Mouse (Mus musculus) heart, postnatal 0 days (tissue): ENCODE data around the gene Mllt11. TPM values are rescaled to one million over a fixed set of nuclear protein-coding genes. Genes with fewer than 3 reads are reported as not detected.

Experiments used
- ATAC-seq: fragments of 200-750 bp; cut with Nextera tagmentation; 2 replicates; pipeline ENCODE4 v1.8.0; 2017; ENCODE audit warnings: low read depth, moderate number of reproducible peaks, moderate library complexity; ENCODE audit not compliant: insufficient read depth
- DNase-seq: peaks from one replicate; pipeline ENCODE4 v3.0.0-alpha.2; 2016; ENCODE audit warnings: low spot score
- H3K27ac ChIP-seq: fragments of 300-500 bp; sonication (generic); 2 replicates; pipeline ENCODE4 v1.5.1; 2014; ENCODE audit warnings: low read depth, mild to moderate bottlenecking
- H3K27me3 ChIP-seq: fragments of 300-500 bp; sonication (generic); 2 replicates; pipeline ENCODE4 v1.6.1; 2014; ENCODE audit warnings: low read length, mixed read lengths; ENCODE audit not compliant: control insufficient read depth, insufficient read depth
- H3K36me3 ChIP-seq: fragments of 300-500 bp; sonication (generic); replicated peaks from 2 replicates; pipeline ENCODE4 v1.6.1; 2014; ENCODE audit warnings: low read length, mixed read lengths; ENCODE audit not compliant: control insufficient read depth, insufficient read depth
- H3K4me1 ChIP-seq: fragments of 300-500 bp; sonication (generic); 2 replicates; pipeline ENCODE4 v1.6.1; 2014; ENCODE audit warnings: antibody characterized with exemption; ENCODE audit not compliant: control insufficient read depth, insufficient read depth
- H3K4me2 ChIP-seq: fragments of 300-500 bp; sonication (generic); 2 replicates; pipeline ENCODE4 v1.6.1; 2014; ENCODE audit warnings: low read depth, mild to moderate bottlenecking, low read length, moderate library complexity
- H3K4me3 ChIP-seq: fragments of 300-500 bp; sonication (generic); 2 replicates; pipeline ENCODE4 v1.5.1; 2014; ENCODE audit warnings: low read depth, low read length
- H3K9ac ChIP-seq: fragments of 300-500 bp; sonication (generic); replicated peaks from 2 replicates; pipeline ENCODE4 v1.6.1; 2014; ENCODE audit warnings: low read depth, low read length, mixed read lengths
- H3K9me3 ChIP-seq: fragments of 300-500 bp; sonication (generic); replicated peaks from 2 replicates; pipeline ENCODE4 v1.6.1; 2016; ENCODE audit warnings: low read length; ENCODE audit not compliant: control insufficient read depth
- CTCF ChIP-seq: IDR thresholded peaks from 2 replicates; pipeline ENCODE4 v1.5.1; 2016; ENCODE audit warnings: antibody characterized with exemption, control low read depth, low read depth
- EP300 ChIP-seq: IDR thresholded peaks from 2 replicates; pipeline ENCODE4 v1.6.1; 2016; ENCODE audit warnings: antibody characterized with exemption, low read depth
- WGBS: fragments of 180-500 bp; shearing (Covaris S2); extraction: QIAGEN DNeasy Blood & Tissue Kit; methylation state at CpG from one replicate; pipeline ENCODE4 v1.1.7; 2014; 5-methylcytosine and 5-hydroxymethylcytosine counted together
- polyA plus RNA-seq: library from polyadenylated mRNA; unstranded; fragments of >200 nt; fragmentation: Nextera tagmentation; extraction: Ambion mirVana; gene quantifications from 2 replicates; pipeline ENCODE4 v1.2.1, GENCODE M21; 2015
- total RNA-seq: library from RNA; depleted of rRNA; stranded (reverse); fragments of >200 nt; gene quantifications from 2 replicates; pipeline ENCODE4 v1.2.3, GENCODE M21; 2014; ENCODE audit warnings: low replicate concordance

Gene Mllt11
- total and polyA plus RNA-seq, 2 experiments from 2014 or later = 6.1 to 9.0 TPM

- Histone ChIP-seq H3K9ac (no peak overlapping the region), H3K27ac (0 out of 2 replicates have a peak overlapping the region, but pooled peaks have one; percentile 18), H3K4me2 (no peak overlapping the region), H3K9me3 (no peaks in the 10 kb centered on the region), H3K4me3 (no peak overlapping the region), H3K36me3 (no peaks in the 10 kb centered on the region), H3K27me3 (no peaks in the 10 kb centered on the region), H3K4me1 (peaks cover 18% of the 10 kb centered on the region)
- DNase-seq (peak; percentile 6), ATAC-seq (no peak)
- TF ChIP-seq EP300 (no peak), CTCF (no peak)
- WGBS = 48% methylated on average over 6 of the region's 6 CpGs
Observed at GRCm38 (mm10) chr3:95275161-95275560, 43.2 kb upstream of the Mllt11 start.

DNA sequence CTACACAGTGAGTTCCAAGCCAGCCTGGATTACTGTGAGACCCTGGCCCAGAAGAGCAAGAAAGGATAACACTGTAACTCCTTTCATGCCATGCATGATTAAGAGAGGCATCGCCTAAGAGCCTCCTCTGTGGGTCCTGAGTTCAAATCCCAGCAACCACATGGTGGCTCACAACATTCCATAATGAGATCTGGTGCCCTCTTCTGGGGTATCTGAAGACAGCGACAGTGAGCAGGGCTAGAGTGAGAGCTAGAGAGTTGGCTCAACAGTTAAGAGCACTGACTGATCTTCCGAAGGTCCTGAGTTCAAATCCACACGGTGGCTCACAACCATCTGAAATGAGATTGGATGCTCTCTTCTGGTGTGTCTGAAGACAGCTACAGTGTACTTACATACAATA, 42.5 kb upstream of the Mllt11 start:
- WGBS = 91% methylated on average over 4 of the region's 4 CpGs
- no peaks in the 10 kb centered on the region for H3K27me3 ChIP-seq
- no peaks in the 10 kb centered on the region for H3K36me3 ChIP-seq
- no peak for ATAC-seq
- no peak overlapping the region for H3K9ac ChIP-seq
- DNase-seq = no peak
- H3K27ac ChIP-seq = no peak overlapping the region
- H3K4me1 ChIP-seq = peaks cover 18% of the 10 kb centered on the region
- H3K4me2 ChIP-seq = no peak overlapping the region
- TF ChIP-seq CTCF (no peak), EP300 (no peak)
- no peaks in the 10 kb centered on the region for H3K9me3 ChIP-seq
- no peak overlapping the region for H3K4me3 ChIP-seq

- no peak overlapping the region for H3K27ac ChIP-seq
- peaks cover 7% of the 10 kb centered on the region for H3K36me3 ChIP-seq
- no peak overlapping the region for H3K4me3 ChIP-seq
- WGBS = 81% methylated on average over 5 of the region's 5 CpGs
- no peak overlapping the region for H3K4me2 ChIP-seq
- no peak overlapping the region for H3K9ac ChIP-seq
- no peak for ATAC-seq
- DNase-seq = no peak
- H3K27me3 ChIP-seq = no peaks in the 10 kb centered on the region
- no peak for TF ChIP-seq EP300
- no peak for TF ChIP-seq CTCF
- peaks cover 18% of the 10 kb centered on the region for H3K4me1 ChIP-seq
- H3K9me3 ChIP-seq = no peaks in the 10 kb centered on the region
Observed at GRCm38 (mm10) chr3:95273471-95273870, 41.5 kb upstream of the Mllt11 start.

- Histone ChIP-seq H3K9ac (no peak overlapping the region), H3K27ac (no peak overlapping the region), H3K4me2 (no peak overlapping the region), H3K36me3 (peaks cover 25% of the 10 kb centered on the region), H3K9me3 (no peaks in the 10 kb centered on the region), H3K4me3 (no peak overlapping the region), H3K27me3 (no peaks in the 10 kb centered on the region), H3K4me1 (no peaks in the 10 kb centered on the region)
- no peak for DNase-seq
- no peak for ATAC-seq
- WGBS = 76% methylated on average over 12 of the region's 12 CpGs
- TF ChIP-seq EP300 (no peak), CTCF (no peak)
Observed at GRCm38 (mm10) chr3:95270766-95271364, 38.9 kb upstream of the Mllt11 start.

GRCm38 (mm10) chr3:95269789-95270188, 37.8 kb upstream of the Mllt11 start:
- no peak overlapping the region for H3K27ac ChIP-seq
- ATAC-seq (no peak), DNase-seq (no peak)
- H3K9ac ChIP-seq = no peak overlapping the region
- H3K4me1 ChIP-seq = no peaks in the 10 kb centered on the region
- no peaks in the 10 kb centered on the region for H3K27me3 ChIP-seq
- no peak overlapping the region for H3K4me2 ChIP-seq
- WGBS = 64% methylated on average over 5 of the region's 5 CpGs
- H3K36me3 ChIP-seq = peaks cover 31% of the 10 kb centered on the region
- H3K4me3 ChIP-seq = no peak overlapping the region
- no peaks in the 10 kb centered on the region for H3K9me3 ChIP-seq
- TF ChIP-seq CTCF = no peak
- no peak for TF ChIP-seq EP300

- no peak overlapping the region for H3K4me2 ChIP-seq
- ATAC-seq (no peak), DNase-seq (no peak)
- H3K27ac ChIP-seq = no peak overlapping the region
- H3K4me3 ChIP-seq = no peak overlapping the region
- no peaks in the 10 kb centered on the region for H3K9me3 ChIP-seq
- no peak for TF ChIP-seq CTCF
- TF ChIP-seq EP300 = no peak
- no peaks in the 10 kb centered on the region for H3K27me3 ChIP-seq
- H3K36me3 ChIP-seq = peaks cover 49% of the 10 kb centered on the region
- no peaks in the 10 kb centered on the region for H3K4me1 ChIP-seq
- no peak overlapping the region for H3K9ac ChIP-seq
Observed at GRCm38 (mm10) chr3:95267855-95268254, 35.9 kb upstream of the Mllt11 start.
